Mouse (Mus musculus) right cerebral cortex, postnatal 10 days (tissue): ENCODE measurements around the gene Cfap299.
A peak's percentile ranks its signal among the peaks of the same experiment; 100 is the strongest.
"Not testable (repeated sequence)": the region's sequence is repeated elsewhere in the genome, so short reads cannot be mapped to it uniquely, and the experiment has no call there.

Source experiments
- DNase-seq, 2 experiments: peaks; one replicate each; pipeline ENCODE4 v3.0.0; 2021; ENCODE audit warnings: low spot score in 2 of 2

The Cfap299 gene

DNA sequence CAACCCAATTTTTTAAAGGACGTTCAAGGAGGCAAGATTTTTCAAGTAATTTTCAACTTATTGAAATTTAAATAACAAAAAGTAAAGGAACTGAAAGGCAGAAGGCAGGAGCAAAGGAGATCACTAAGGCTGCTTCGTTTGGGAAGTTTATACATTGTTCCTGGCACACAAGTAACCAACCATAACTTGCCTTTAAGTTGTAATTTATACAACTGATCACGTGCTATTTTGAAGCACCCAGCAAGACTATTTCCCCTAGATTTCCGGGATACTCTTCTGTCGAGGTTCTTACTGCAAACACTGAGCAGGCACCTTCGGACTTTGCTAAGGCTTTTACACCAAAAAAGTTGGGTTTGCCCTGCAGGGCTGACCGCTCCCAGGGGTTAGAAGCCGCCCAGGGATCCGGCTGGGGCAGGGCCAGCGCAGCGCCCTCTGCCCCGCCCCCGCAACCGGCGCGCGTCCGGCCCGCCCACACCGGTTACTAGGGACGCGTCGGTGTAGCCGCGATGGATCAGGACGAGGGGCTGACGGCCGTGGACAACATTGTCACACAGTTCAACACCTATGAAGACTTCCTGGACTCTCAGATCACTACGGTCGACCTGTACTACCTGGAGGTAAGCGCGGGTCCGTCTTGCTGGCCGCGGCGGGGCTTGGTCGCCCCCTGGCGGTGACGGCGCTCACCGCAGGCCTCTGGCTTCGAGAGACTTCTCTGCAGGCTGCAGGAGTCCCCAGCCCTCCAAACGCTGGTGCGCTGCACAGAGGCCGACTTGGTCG, at the start of gene Cfap299:
Cfap299 (plus strand) TSS at position 457 of the 777 bp plus-strand sequence.
- DNase-seq: peak; percentile 81 to 86

DNA sequence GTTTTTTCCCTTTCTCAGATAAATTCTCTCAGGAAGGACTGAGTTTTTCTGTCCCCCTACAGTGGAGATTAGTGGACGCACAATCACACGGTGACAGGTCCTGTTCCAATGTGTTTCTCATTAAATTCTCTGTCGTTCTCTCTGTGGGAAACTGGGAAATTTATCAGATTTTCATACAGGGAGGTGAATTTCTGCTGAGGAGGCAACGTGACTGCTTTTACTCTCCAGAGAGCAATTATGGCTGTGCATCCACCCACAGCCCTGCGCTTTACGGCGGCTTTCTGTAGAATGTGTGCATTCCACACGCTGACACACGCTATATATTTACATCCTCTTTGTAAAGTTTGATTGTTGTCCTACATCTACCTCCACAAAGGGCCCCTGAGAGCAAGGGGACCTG, 47.1 kb upstream of the Cfap299 start:
- no peak for DNase-seq

DNA sequence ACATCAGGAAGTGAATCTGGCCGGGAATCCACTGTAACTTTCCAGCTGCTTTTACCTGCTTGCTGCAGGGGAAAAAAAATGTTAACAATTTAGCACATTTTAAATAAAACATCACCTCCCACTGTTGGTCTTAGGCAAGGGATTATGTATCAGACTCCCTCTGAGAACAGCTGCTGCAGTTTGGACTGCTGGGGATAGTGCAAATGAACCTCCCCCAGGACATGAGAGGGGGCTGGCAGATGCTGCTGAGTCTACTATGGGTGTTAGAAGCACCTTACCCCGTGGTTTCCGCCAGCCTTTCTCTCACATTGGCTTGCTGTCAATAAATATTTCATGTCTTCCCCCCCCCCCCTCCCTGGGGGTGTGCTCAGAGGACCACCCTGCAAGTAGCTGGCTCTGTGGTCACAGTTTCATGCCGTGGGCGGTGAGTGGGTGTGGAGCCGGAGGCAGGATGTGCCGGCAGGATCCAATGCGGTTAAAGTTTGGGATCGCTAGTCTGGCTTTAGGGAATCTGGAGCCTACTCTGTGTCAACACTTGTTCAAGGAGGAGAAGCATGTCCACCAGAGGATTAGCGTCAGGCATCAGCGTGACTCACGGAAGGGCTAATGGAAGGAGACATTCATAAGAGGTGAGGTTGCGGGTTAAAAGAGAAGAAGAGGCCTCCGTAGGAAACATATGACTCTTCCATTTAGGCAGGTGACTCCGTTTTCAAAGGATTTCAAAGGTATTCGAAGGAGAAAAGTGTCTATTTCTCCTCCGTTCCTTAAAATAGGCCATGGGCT, 45.2 kb upstream of the Cfap299 start:
- DNase-seq: peak in 1 of 2 experiments; percentile 23

DNA sequence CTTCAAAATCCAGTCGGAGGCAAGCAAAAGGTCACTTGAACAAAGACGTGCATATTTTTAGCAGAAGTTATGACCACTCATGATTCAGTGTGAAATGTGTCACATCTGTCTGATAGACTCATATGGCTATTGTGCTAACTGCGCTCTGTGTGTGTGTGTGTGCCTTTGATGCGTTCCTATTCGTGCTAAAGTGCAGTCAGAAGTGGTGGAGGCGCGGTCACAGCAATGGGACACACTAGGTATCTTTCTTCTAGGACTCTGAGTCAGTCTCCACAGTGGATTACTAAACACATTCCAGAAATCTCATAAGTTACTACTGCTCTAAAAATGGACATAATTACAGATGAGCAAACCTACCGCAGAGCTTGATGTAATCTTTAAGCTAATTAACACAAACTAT, 38.5 kb upstream of the Cfap299 start:
- DNase-seq: no peak

DNA sequence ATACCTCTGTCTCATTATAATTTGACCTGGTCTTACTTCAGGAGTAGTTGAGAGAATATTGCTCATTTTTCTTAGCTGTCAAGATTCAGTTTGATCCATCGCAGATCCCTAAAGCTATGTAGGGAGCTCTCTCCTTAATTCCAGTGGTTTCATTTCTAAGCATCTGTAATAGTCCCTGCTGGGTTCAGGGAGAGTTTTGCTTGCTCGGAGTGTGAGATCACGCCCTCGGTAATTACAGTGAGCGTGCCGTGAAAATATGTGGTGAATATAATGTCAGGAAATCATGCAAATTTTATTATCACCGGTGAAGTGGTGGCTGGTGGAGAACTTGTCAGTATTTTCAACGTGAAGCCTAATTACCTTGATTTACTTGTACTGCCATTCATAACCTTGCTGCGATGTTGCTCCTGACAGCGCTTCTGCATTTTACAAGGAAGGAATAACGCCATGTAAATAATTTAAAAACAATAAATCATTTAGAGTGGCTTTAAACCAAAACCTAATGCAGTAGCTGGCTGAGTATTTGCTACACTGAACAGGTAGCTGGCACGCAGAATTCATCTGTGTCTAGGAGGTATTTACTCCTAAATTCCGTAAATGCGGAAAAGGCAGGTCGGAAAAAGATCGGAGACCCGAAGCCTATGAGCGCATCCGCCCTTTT, 36.6 kb upstream of the Cfap299 start:
- no peak for DNase-seq

DNA sequence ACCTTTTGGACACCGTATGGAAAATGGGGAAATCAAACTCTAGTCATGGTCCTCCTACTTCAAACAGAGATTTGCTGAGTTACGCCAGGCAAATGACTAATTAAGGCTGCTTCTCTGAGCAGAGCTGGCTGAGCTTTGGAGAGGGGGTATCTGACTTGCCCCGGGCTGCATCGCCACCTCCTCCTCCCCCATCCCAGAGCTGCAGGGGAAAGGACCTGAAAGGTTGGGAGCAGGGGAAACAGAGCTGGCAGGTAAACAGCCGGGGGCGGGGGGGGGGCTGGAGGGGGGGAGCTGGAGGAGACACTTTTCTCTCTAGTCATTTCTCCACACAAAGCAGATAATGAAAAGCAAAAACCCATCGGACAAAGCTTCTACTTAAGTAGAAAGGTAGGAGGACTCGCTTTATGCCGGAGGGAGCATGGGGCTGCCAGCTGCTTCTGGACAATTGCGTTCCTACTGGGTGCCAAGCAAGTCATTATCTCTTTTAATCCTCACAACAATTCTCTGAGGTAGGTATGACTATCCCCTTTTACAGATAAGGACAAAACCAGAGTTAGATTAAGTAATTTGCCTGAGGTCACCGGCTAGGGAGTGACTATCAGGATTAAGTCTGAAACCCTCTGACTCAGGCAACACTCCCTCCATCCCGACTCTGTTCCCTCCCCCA, 35.9 kb upstream of the Cfap299 start:
- DNase-seq: no peak

DNA sequence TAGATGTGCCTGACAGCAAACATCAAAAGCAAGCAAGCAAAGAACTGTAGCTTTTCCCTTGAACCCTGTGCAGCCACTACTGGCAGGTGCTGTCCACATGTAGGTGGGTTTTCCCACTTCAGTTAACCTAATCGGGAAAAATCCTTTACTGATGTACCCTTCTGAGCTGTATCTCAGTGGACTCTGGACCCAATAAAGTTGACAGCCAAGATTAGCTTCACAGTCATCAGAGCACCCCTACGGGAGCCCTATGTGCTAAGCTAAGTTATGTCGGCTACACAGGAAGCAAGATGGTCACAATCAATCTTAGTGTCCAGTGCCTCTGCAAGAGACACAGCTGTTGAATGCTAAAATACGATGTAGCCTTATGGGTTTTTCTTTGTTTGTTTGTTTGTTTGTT, 29.0 kb upstream of the Cfap299 start:
- no peak for DNase-seq

DNA sequence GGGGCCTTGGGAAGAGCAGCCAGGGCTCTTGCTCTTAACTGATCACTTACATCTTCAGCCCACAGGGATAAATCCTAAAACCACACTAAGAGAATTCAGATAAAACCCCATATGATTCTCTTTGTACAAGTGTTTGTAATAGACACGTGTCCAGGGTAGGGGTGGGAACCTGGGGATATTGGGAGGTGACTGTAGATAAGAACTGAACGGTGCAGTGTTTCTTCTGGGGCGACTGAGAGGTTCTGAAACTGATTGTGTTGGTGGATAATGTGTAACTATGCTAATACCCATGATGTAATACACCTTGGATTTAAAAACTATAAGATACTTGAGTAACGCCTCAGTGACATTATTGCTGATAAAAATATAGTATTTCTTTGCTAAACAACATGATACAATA, 23.4 kb upstream of the Cfap299 start:
- no peak for DNase-seq

DNA sequence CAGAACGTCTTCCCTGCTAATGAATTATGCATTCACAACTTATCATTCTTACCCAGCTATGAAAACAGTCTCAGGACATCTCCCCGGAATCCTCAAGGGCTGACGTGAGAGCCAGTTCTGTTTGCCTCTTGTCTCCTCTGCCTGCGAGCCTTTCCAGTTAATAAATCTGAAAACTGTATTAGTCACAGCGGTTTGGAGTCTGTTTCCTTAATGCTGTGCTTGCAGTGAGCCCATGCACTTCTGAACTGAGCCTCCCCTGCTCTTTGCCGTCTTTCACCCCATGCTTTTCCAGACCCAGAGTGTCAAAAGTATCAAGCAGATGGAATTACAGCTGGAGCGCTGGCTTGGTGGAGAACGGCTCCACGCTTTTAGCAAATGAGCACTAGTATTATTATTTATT, 22.6 kb upstream of the Cfap299 start:
- DNase-seq: no peak

DNA sequence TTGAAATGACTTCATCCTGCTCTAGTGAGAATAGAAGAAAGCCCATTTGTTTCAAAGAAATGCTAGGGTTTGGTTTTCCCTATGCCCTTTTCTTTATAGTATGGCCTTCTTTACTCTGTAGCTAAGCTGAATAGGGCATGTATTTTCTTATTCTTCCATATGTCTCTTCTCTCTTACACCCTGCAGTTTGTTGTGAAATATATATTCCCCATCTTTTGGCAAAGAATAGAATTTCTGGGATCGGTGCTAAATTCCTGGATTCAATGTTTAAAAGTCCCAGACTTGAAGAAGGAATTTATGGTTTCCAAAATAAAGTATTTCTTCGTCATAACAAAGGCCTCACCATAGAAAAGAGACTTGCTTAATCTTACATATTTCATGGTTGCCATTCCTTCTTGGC, 2.5 kb upstream of the Cfap299 start:
- no peak for DNase-seq

DNA sequence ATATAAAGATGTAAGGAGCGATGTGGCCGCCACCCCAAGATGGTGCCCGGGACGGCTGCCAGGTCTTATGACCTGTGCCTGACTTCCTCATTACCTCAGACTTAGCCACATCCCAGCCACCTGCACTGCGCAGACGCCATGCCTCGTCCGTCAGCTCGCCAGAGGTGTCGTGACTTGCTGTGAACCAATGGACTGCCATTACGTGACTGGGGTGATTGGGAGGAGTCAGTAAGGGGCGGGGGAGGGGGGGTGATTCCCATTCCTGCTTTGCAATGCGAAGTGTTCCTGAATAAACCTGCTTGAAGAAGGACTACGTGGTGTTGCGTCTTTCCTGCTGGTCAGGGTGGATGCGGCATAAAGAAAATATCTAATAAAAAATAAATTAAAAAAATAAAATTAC, 14.6 kb downstream of the Cfap299 start:
- DNase-seq: not testable (repeated sequence)

DNA sequence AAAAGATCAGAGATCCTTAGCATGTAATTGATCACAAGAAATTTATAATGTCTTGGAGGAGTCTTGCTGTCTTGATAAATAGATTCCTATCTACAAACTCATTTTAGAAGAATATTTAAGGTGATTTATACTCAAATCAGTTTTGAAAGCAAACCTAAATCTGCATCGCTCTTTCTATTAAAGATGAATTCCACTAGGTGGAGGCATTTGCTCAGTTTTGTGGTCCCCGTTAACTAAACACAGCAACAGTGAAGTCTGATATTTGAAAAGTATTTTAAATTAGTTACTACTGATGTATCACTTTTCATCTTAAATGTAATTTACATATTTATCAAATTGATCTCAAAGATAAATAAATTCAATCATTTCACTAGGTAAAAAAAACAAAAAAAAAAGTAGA, 15.5 kb downstream of the Cfap299 start:
- DNase-seq: peak in 1 of 2 experiments; percentile 33

DNA sequence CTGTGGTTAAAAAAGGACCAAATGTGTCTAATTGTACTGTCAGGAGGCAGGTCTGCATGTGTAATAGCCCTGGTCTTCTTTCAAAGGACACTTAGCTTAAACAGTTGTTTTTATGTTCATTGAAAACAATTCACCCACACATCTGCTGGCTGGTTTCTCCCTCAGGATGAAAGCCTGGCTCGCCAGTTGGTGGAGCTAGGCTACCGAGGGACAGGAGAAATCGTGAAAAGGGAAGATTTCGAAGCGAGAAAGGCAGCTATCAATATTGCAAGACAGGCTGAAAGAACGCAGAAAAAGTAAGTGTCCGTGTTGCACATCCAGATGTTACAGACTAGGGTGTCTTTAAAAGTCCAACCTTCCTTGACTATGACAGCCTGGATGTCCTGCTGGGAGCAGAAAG, 17.0 kb downstream of the Cfap299 start:
- DNase-seq: peak in 1 of 2 experiments; percentile 46

DNA sequence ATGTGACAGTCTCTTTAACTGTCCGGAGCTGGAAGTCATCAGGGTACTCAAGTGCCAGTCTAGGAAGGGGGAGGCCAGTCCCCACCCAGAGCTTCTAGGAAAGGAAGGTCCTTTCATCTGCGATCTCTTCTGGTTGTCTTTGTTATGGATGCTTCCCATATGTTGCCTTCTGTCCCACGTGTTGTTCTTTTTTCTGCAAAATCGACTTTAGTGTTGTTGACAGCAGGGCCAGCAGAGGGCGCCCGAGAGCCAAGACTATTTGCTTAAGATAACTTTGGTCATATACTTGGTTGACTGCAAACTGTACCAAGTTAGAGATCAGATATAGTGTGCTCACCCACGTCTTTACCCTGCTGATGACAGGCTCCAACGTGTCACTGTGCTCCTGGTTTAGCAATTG, 19.5 kb downstream of the Cfap299 start:
- DNase-seq: peak; percentile 83 to 86

DNA sequence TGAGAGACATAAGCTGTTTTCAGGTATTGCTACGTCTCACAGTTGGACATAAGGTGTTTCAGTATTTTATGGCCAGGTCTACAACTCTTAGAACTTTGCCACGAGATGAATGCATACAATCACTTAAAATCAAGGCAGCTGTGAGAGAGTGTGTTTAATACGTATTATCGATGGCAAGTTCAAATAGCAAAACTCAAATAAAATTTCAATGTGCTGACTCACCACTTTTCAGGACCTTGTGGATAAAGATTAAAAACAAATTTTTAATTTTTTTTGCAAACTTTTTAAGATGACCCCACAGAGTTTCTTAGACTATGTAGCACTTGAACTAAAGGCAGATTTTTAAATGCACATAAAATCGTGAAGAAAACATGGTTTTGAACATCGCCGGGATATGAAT, 30.8 kb downstream of the Cfap299 start:
- no peak for DNase-seq

DNA sequence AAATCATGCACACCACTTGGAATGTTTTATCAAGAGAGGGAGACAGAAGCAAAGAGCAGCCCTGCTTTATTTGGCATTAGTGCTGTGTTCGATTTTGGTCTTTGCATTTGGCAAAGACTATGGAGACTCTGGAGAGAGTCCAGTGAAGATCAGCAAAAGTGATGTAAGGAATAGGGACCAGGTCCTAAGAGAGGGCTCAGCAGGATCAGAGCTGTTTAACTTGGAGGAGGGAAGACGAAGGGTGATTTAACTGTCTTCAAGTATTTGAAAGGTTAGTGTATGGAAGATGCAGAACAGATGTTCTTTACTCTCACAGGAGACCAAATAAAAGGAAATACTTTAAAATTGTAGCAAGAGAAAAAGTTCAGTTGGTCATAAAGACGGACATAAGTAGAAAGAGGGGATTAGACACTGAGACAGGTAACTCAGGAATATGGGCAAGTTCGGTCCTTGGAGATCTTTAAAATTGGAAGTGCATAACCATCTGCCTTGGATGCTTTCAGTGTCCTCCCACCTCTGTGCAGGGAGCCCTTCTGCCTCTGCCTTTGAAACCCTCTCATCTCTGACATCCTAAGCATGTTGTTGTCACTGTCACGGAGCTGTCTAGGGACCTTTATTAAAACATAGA, 31.8 kb downstream of the Cfap299 start:
- no peak for DNase-seq

DNA sequence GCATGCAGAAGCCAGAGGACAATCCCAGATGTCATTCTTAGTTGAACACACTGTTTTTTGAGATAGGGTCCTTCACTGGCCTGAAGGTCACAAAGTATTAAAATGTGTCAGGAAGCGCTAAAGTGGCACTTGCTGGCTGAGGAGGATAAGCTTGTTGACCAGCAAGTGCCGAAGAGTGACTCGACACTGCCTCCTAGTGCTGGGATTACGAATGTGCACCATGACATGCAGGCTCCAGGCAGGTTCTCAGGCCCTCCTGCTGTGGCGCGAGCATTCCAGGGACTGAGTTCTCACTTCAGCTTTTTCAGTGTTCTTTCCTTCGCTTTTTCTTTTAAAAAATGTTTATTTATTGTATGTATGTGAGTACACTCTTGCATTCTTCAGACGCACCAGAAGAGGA, 34.3 kb downstream of the Cfap299 start:
- DNase-seq: no peak

DNA sequence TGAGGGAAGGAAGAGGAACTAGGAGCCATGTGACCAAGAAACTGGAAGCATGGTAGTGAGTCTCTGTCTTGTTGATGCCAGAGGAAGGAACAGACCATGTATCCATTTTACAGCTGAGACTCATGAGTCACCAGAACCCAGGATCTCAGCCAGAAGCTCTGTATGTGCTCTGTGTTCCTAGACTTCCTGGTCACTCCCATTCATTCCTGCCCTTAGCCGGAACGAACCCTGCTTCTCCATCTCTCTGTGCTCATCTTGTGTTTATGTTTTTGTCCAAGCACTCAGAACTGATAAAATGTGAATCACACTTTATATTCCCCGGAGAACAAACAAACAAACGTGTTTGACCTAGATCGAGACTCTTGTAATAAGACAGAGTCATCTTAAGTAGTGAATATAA, 36.2 kb downstream of the Cfap299 start:
- no peak for DNase-seq

DNA sequence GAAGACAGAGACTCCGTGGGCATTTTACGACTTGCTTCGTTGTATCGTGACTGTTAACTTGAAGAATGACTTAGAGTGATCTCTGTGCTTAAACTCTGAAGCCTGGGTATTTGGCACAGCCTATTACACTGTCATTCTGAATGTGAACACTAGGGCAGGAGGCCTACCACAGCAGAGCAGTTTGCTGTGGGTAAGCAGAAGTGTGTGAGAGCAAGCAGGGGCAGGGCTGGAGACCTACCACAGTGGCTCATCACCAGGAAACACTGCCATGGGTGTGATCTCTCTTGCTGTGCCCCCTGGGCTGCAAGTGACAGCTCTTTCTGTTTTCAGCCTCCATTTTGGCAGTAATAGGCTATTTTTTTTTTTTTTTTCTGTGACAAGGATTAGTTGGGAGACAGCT, 39.7 kb downstream of the Cfap299 start:
- DNase-seq: no peak

DNA sequence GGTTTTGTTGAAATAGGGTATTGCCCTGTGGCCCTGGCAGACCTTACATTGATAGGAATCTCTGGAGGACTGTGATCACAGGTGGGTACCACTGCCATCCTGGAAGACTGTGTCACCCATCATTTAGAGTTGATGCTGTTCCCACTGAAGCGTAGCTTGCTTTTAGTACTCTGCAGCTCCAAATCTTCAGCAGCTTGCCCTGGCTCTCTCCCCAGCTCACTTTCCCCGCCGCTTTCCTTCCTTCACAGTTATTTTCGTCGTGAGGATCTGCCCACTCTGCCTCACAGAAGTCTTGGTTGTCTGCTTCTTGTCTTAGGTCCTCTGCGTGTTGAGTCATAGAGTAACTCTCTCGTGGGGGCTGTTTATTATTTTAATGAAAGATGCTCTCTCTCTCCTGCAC, 40.3 kb downstream of the Cfap299 start:
- DNase-seq: peak; percentile 67 to 71

DNA sequence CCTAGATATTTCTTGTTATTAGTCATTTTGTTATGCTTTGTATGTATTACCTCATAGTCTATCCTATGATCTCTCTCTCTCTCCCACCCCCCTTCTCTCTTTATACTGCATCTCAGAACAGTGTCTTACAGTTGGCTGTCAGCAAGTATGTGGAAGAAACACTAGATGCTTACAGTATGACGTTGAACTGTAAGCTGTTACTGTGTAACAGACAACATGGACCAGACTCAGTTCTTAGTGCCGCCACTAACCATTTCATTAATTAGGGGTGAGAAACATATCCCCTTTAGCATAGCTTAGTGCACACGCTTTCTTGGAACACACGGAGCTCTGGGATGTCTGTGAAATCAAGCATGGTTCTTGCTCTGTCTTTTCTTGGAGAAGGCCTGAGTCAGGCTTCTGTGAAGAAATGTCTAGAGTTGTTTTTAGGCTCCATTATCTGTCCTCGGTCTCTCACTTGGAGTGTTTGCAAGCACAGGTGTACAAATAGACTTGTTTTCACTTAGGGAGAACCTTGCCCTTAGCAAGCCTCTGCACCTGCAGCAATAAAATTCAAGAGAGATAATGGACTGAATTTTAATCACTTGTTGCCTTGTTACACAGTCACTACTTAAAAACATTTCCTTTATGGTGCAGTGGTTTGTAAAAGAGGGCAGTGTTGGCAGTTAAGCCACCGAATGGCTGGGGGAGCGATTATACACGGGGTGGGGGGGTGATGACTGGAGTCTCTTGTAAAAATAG, 47.1 kb downstream of the Cfap299 start:
- no peak for DNase-seq
